Mouse (Mus musculus) liver, embryonic 14.5 days (tissue): ENCODE measurements at regions not wholly inside any gene's neighbourhood (a gene's known extent, or its start where the extent isn't known, plus 50 kb on each side); places are given as distances from the start of the nearest gene placed in this dataset.

Source experiments
- CTCF ChIP-seq: IDR thresholded peaks from 2 replicates; pipeline ENCODE4 v1.5.1; 2016; ENCODE audit warnings: antibody characterized with exemption, low read depth, control low read depth
- EP300 ChIP-seq: IDR thresholded peaks from 2 replicates; pipeline ENCODE4 v1.6.1; 2016; ENCODE audit warnings: antibody characterized with exemption, low read depth

DNA sequence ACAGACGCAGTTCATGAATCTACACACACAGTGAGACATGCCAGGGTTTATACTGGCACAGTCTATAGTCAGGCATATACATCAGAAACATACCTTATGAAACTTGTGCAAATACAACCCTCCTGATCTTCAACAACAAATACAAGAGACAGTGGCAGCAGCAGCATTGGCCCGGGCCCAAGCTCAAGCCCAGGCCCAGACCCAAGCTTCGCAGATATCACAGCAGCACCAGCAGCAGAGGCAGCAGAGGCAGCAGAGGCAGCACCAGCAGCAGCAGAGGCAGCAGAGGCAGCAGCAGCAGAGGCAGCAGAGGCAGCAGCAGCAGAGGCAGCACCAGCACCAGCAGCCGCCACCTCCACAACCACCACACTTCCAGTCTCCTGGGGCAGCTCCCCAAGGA, 80.0 kb downstream of the Samd9l start:
- TF ChIP-seq CTCF: no peak
- TF ChIP-seq EP300: no peak
